Mouse (Mus musculus) spleen, adult 2 months (tissue): ENCODE measurements around the gene Lrrc31. TPM values are rescaled to one million over a fixed set of nuclear protein-coding genes. Genes with fewer than 3 reads are reported as not detected.

Experiments used
- DNase-seq, 2 experiments: peaks; one replicate each; pipeline versions ENCODE4 v3.0.0 to v3.0.0-alpha.2; 2012 to 2021; ENCODE audit warnings: low spot score in 2 of 2, low read depth in 1 of 2
- H3K27ac ChIP-seq: fragments of 200-500 bp; 2 replicates; pipeline ENCODE4 v1.5.1; 2012; ENCODE audit warnings: low read length, inconsistent platforms; ENCODE audit not compliant: insufficient read depth
- H3K27me3 ChIP-seq: fragments of 200-500 bp; 2 replicates; pipeline ENCODE4 v1.6.1; 2012; ENCODE audit warnings: mild to moderate bottlenecking, moderate library complexity, low read length, inconsistent platforms; ENCODE audit not compliant: control insufficient read depth, insufficient read depth
- H3K36me3 ChIP-seq: fragments of 200-500 bp; 2 replicates; pipeline ENCODE4 v1.6.1; 2012; ENCODE audit warnings: mild to moderate bottlenecking, low read length, inconsistent platforms; ENCODE audit not compliant: control insufficient read depth, insufficient read depth
- H3K4me1 ChIP-seq: fragments of 200-500 bp; 2 replicates; pipeline ENCODE4 v1.6.1; 2011; ENCODE audit warnings: inconsistent platforms; ENCODE audit not compliant: control insufficient read depth, insufficient read depth, insufficient read length
- H3K4me3 ChIP-seq: fragments of 200-500 bp; 2 replicates; pipeline ENCODE4 v1.5.1; 2011; ENCODE audit warnings: mild to moderate bottlenecking, inconsistent platforms; ENCODE audit not compliant: insufficient read depth, insufficient read length; ENCODE audit errors: extremely low read depth
- CTCF ChIP-seq: fragments of 200-500 bp; IDR thresholded peaks from 2 replicates; pipeline ENCODE4 v1.5.1; 2011; ENCODE audit warnings: mild to moderate bottlenecking, inconsistent platforms; ENCODE audit not compliant: insufficient read depth, insufficient read length, insufficient replicate concordance; ENCODE audit errors: extremely low read depth
- POLR2A ChIP-seq: fragments of 200-500 bp; IDR thresholded peaks from 2 replicates; pipeline ENCODE4 v1.6.1; 2011; ENCODE audit warnings: low read depth, low read length, inconsistent platforms
- WGBS: fragments of 180-500 bp; shearing (Covaris S2); methylation state at CpG from one replicate; pipeline ENCODE4 v1.1.7; 2018; 5-methylcytosine and 5-hydroxymethylcytosine counted together
- polyA plus RNA-seq: library from polyadenylated mRNA; depleted of rRNA; stranded (reverse); fragments of >200 nt; gene quantifications from 2 replicates; pipeline ENCODE4 v1.2.3, GENCODE M21; 2012

The Lrrc31 gene
- polyA plus RNA-seq, 1 experiment = not detected

- 91% methylated on average over 2 of the region's 2 CpGs for WGBS
- no peak for DNase-seq
These were observed 4.0 kb downstream of the Lrrc31 start for GRCm38 (mm10) chr3:30695661-30696060.

GRCm38 (mm10) chr3:30690976-30691375 is 8.7 kb downstream of the Lrrc31 start:
- DNase-seq = no peak
- Histone ChIP-seq H3K27me3 (no peaks in the 10 kb centered on the region), H3K36me3 (no peaks in the 10 kb centered on the region), H3K4me1 (no peaks in the 10 kb centered on the region), H3K27ac (no peak overlapping the region), H3K4me3 (no peak overlapping the region)
- WGBS = 60% methylated on average over 7 of the region's 7 CpGs
- TF ChIP-seq POLR2A (no peak), CTCF (no peak)

More at GRCm38 (mm10) chr3:30695661-30696060, 4.0 kb downstream of the Lrrc31 start:
- no peaks in the 10 kb centered on the region for H3K27me3 ChIP-seq
- H3K36me3 ChIP-seq = no peaks in the 10 kb centered on the region
- H3K27ac ChIP-seq = no peak overlapping the region
- TF ChIP-seq POLR2A (no peak), CTCF (no peak)
- no peaks in the 10 kb centered on the region for H3K4me1 ChIP-seq
- no peak overlapping the region for H3K4me3 ChIP-seq

GRCm38 (mm10) chr3:30687216-30687615 is 12.4 kb downstream of the Lrrc31 start:
- Histone ChIP-seq H3K27me3 (no peaks in the 10 kb centered on the region), H3K27ac (no peak overlapping the region), H3K36me3 (no peaks in the 10 kb centered on the region), H3K4me1 (no peaks in the 10 kb centered on the region), H3K4me3 (no peak overlapping the region)
- 79% methylated on average over 3 of the region's 3 CpGs for WGBS
- no peak for DNase-seq
- TF ChIP-seq CTCF = no peak
- TF ChIP-seq POLR2A = no peak

GRCm38 (mm10) chr3:30683190-30683589 is 16.5 kb downstream of the Lrrc31 start:
- Histone ChIP-seq H3K27ac (no peak overlapping the region), H3K36me3 (no peaks in the 10 kb centered on the region), H3K4me3 (no peak overlapping the region), H3K4me1 (no peaks in the 10 kb centered on the region), H3K27me3 (no peaks in the 10 kb centered on the region)
- 51% methylated on average over 6 of the region's 6 CpGs for WGBS
- no peak for DNase-seq
- no peak for TF ChIP-seq POLR2A
- no peak for TF ChIP-seq CTCF

- Histone ChIP-seq H3K27ac (no peak overlapping the region), H3K27me3 (no peaks in the 10 kb centered on the region), H3K36me3 (no peaks in the 10 kb centered on the region), H3K4me1 (no peaks in the 10 kb centered on the region), H3K4me3 (no peak overlapping the region)
- WGBS = 89% methylated on average over 9 of the region's 9 CpGs
- DNase-seq = no peak
- TF ChIP-seq POLR2A = no peak
- TF ChIP-seq CTCF = no peak
These were observed 41.2 kb downstream of the Lrrc31 start for GRCm38 (mm10) chr3:30658486-30658885.

GRCm38 (mm10) chr3:30655937-30656336 is 43.7 kb downstream of the Lrrc31 start:
- no peak overlapping the region for H3K27ac ChIP-seq
- H3K36me3 ChIP-seq = no peaks in the 10 kb centered on the region
- no peak for TF ChIP-seq POLR2A
- H3K4me3 ChIP-seq = no peak overlapping the region
- no peak for DNase-seq
- no peaks in the 10 kb centered on the region for H3K27me3 ChIP-seq
- WGBS = 78% methylated on average over 5 of the region's 5 CpGs
- no peaks in the 10 kb centered on the region for H3K4me1 ChIP-seq

GRCm38 (mm10) chr3:30650062-30650841 is 49.4 kb downstream of the Lrrc31 start:
- TF ChIP-seq POLR2A = no peak
- no peak for TF ChIP-seq CTCF
- Histone ChIP-seq H3K27me3 (peaks cover 10% of the 10 kb centered on the region), H3K4me1 (no peaks in the 10 kb centered on the region; the same call in 1 of the 2 replicates), H3K27ac (no peak overlapping the region), H3K4me3 (no peak overlapping the region; the same call in 1 of the 2 replicates), H3K36me3 (no peaks in the 10 kb centered on the region)
- 2% methylated on average over 41 of the region's 41 CpGs for WGBS
- DNase-seq = no peak
